Mouse (Mus musculus): ENCODE measurements around the gene Olfr374.
"Not testable (repeated sequence)": the region's sequence is repeated elsewhere in the genome, so short reads cannot be mapped to it uniquely, and the experiment has no call there.

The Olfr374 gene

DNA sequence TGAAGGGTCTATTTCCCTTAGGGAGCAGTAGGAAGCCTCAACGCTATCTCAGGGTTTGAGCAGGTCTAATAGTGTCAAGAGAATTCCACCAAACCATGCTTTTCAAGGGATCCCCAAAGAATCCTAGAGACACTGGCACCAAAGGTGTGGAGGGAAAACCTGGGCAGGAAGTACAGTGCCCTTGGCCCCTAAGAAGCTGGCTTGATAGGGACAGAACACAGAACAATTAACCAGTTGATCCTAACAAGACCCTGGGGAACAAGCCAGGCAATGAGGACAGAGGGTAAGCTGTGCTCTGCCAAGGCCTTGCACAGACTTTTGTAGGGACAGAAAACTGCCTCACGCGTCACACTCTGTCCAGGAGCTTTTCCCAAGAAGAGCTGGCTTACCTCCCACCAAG, at the start of gene Olfr374:
TSS of gene Olfr374 (plus strand) at position 301 of the 400 bp plus-strand sequence.
- H3K4me1 ChIP-seq (replicated peaks; ENCODE audit: low read depth, low read length): no peaks in the 10 kb centered on the region
- H3K4me3 ChIP-seq (replicated peaks; ENCODE audit: low read length): no peak within 1 kb of the TSS
- TF ChIP-seq POU5F1 (IDR thresholded peaks at IDR 0.05; ENCODE audit: borderline replicate concordance, low read length): no peak
- no peak for TF ChIP-seq CTCF (conservative IDR thresholded peaks at IDR 0.05; ENCODE audit: low read length)
- no peak for TF ChIP-seq NANOG (IDR thresholded peaks at IDR 0.05; ENCODE audit: borderline replicate concordance, low read length)
- H3K36me3 ChIP-seq (ENCODE audit: insufficient read depth, low read length): no peaks in the 10 kb centered on the region
- H3K27me3 ChIP-seq (ENCODE audit: insufficient read depth, low read length): peaks cover 10% of the 10 kb centered on the region
- H3K9me3 ChIP-seq (ENCODE audit: low read length): peaks cover 3% of the 10 kb centered on the region; the same call in 1 of the 2 replicates

- not testable (repeated sequence) for H3K4me3 ChIP-seq (replicated peaks; ENCODE audit: low read length); H3K36me3 ChIP-seq (ENCODE audit: insufficient read depth, low read length); H3K4me1 ChIP-seq (replicated peaks; ENCODE audit: low read depth, low read length); H3K27me3 ChIP-seq (ENCODE audit: insufficient read depth, low read length)
- peaks cover 15% of the 10 kb centered on the region for H3K9me3 ChIP-seq (ENCODE audit: low read length)
These were observed 49.2 kb upstream of the Olfr374 start for GRCm38 (mm10) chr8:72057643-72058042.

GRCm38 (mm10) chr8:72066819-72067399, 39.9 kb upstream of the Olfr374 start:
- H3K27me3 ChIP-seq (ENCODE audit: insufficient read depth, low read length); H3K4me1 ChIP-seq (replicated peaks; ENCODE audit: low read depth, low read length); H3K9me3 ChIP-seq (ENCODE audit: low read length); H3K36me3 ChIP-seq (ENCODE audit: insufficient read depth, low read length); H3K4me3 ChIP-seq (replicated peaks; ENCODE audit: low read length): not testable (repeated sequence)

DNA sequence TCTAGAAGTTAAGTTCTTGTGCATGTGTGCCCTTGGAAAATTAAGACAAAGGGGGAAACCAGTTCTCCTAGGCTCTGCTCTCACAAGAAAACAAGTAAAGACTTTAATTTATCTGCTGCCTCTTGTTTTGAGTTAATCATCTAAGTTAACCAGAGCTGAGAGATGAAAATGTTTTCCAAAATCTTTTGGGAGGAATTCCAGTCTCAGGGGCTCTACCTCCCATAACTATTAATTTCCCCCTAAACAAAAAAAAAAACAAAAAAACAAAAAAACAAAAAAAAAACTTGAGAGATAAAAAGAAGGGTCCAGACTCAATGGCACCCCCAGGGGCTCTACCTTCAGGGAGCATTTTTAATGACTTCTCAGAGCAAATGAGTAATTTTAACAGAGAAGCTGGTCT, 24.0 kb upstream of the Olfr374 start, which contains the start of gene Olfr373:
TSS of gene Olfr373 (plus strand) at position 301 of the 400 bp plus-strand sequence.
- not testable (repeated sequence) for H3K4me1 ChIP-seq (replicated peaks; ENCODE audit: low read depth, low read length); H3K27me3 ChIP-seq (ENCODE audit: insufficient read depth, low read length); H3K36me3 ChIP-seq (ENCODE audit: insufficient read depth, low read length); H3K9me3 ChIP-seq (ENCODE audit: low read length); H3K4me3 ChIP-seq (replicated peaks; ENCODE audit: low read length)

DNA sequence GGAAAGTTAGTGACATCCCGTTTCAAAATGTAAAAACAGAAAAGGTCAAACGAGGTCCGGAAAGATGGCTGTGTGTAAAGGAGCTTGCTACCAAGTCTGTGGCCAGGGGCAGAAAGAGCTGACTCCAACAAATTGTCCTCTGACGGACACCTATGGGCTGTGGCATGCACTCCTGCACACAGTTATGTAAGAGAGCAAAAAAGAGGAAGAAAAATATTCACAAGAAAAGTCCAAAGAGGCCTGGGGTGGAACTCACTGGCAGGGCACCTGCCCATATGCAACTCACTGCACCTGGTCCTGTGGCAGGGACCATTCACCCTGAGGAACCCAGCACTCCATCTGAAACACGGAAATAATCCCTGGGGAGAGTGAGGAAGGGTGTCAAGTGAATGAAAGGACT, 22.1 kb upstream of the Olfr374 start:
- no peaks in the 10 kb centered on the region for H3K4me1 ChIP-seq (replicated peaks; ENCODE audit: low read depth, low read length)
- H3K27me3 ChIP-seq (ENCODE audit: insufficient read depth, low read length): no peaks in the 10 kb centered on the region; the same call in 1 of the 2 replicates
- no peak overlapping the region for H3K4me3 ChIP-seq (replicated peaks; ENCODE audit: low read length)
- TF ChIP-seq NANOG (IDR thresholded peaks at IDR 0.05; ENCODE audit: borderline replicate concordance, low read length): no peak
- no peak for TF ChIP-seq CTCF (conservative IDR thresholded peaks at IDR 0.05; ENCODE audit: low read length)
- no peak for TF ChIP-seq POU5F1 (IDR thresholded peaks at IDR 0.05; ENCODE audit: borderline replicate concordance, low read length)
- H3K9me3 ChIP-seq (ENCODE audit: low read length): no peaks in the 10 kb centered on the region
- H3K36me3 ChIP-seq (ENCODE audit: insufficient read depth, low read length): no peaks in the 10 kb centered on the region

DNA sequence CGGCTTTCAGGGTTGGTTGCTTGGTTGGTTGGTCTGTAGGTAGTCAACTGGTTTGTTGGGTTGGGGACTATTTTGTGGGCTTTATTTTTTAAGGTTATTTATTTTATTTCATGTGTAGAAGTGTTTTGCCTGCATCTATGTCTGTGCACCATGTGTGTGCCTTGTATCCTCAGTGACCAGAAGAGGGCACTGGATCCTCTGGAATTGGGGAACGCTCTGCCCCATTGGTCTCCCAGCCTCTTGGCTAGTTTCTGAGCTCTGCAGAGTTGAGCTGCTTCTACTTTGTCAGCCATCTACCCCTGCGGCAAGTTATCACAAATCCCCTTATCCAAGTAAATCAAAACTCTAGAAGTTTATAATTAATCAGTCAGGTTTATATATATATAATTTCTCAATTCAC, 19.2 kb upstream of the Olfr374 start:
- H3K36me3 ChIP-seq (ENCODE audit: insufficient read depth, low read length); H3K27me3 ChIP-seq (ENCODE audit: insufficient read depth, low read length); H3K9me3 ChIP-seq (ENCODE audit: low read length); H3K4me3 ChIP-seq (replicated peaks; ENCODE audit: low read length); H3K4me1 ChIP-seq (replicated peaks; ENCODE audit: low read depth, low read length): not testable (repeated sequence)
- TF ChIP-seq CTCF (conservative IDR thresholded peaks at IDR 0.05; ENCODE audit: low read length): peak; percentile 20; the same call in 1 of the 2 replicates

GRCm38 (mm10) chr8:72096721-72097120, 10.1 kb upstream of the Olfr374 start:
- not testable (repeated sequence) for H3K4me1 ChIP-seq (replicated peaks; ENCODE audit: low read depth, low read length); H3K27me3 ChIP-seq (ENCODE audit: insufficient read depth, low read length); H3K9me3 ChIP-seq (ENCODE audit: low read length); H3K4me3 ChIP-seq (replicated peaks; ENCODE audit: low read length); H3K36me3 ChIP-seq (ENCODE audit: insufficient read depth, low read length)

DNA sequence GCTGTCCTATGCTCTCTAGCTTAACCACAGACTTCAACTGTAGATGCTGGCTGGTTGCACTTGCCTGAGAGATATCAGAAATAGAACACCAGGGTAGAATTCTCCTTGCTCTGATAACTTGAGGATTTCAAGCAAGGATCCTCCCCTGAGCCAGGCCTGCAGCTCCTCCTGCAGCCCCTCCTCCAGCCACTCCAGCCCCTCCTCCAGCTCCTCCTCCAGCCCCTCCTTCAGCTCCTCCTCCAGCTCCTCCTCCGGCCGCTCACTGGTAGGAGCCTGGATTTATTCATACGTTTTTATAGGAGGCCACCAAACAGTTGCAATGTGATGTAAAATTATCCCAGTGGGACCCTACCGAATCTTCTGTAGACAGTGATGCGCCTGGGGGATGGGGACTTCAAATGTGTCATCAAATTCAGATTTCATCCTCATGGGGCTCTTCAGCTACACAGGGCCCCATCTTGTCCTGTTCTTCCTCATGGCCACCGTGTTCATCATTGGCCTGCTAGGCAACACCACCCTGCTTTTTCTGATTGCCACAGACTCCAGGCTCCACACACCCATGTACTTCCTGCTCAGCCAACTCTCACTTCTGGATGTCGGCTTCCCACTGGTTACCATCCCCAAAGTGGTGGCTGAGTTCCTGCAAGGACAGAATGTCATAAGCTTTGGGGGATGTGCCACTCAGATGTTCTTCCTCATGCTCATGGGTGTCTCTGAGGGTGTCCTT, 7.3 kb upstream of the Olfr374 start:
- peaks cover 12% of the 10 kb centered on the region for H3K9me3 ChIP-seq (ENCODE audit: low read length)

GRCm38 (mm10) chr8:72105165-72105564, 1.7 kb upstream of the Olfr374 start:
- Histone ChIP-seq H3K27me3 (ENCODE audit: insufficient read depth, low read length) (peaks cover 10% of the 10 kb centered on the region), H3K4me1 (replicated peaks; ENCODE audit: low read depth, low read length) (no peaks in the 10 kb centered on the region), H3K4me3 (replicated peaks; ENCODE audit: low read length) (no peak overlapping the region), H3K36me3 (ENCODE audit: insufficient read depth, low read length) (no peaks in the 10 kb centered on the region), H3K9me3 (ENCODE audit: low read length) (peaks cover 3% of the 10 kb centered on the region; the same call in 1 of the 2 replicates)
- TF ChIP-seq CTCF (conservative IDR thresholded peaks at IDR 0.05; ENCODE audit: low read length) (peak; percentile 75), POU5F1 (IDR thresholded peaks at IDR 0.05; ENCODE audit: borderline replicate concordance, low read length) (no peak)

More for the DNA sequence above, 7.3 kb upstream of the Olfr374 start:
- H3K27me3 ChIP-seq (ENCODE audit: insufficient read depth, low read length); H3K4me1 ChIP-seq (replicated peaks; ENCODE audit: low read depth, low read length); H3K4me3 ChIP-seq (replicated peaks; ENCODE audit: low read length); H3K36me3 ChIP-seq (ENCODE audit: insufficient read depth, low read length): not testable (repeated sequence)

GRCm38 (mm10) chr8:72110876-72111275, 4.0 kb downstream of the Olfr374 start:
- no peak for TF ChIP-seq CTCF (conservative IDR thresholded peaks at IDR 0.05; ENCODE audit: low read length)
- no peak for TF ChIP-seq POU5F1 (IDR thresholded peaks at IDR 0.05; ENCODE audit: borderline replicate concordance, low read length)
- TF ChIP-seq NANOG (IDR thresholded peaks at IDR 0.05; ENCODE audit: borderline replicate concordance, low read length): no peak
- H3K27me3 ChIP-seq (ENCODE audit: insufficient read depth, low read length): peaks cover 8% of the 10 kb centered on the region
- no peaks in the 10 kb centered on the region for H3K9me3 ChIP-seq (ENCODE audit: low read length)
- H3K36me3 ChIP-seq (ENCODE audit: insufficient read depth, low read length): no peaks in the 10 kb centered on the region
- no peaks in the 10 kb centered on the region for H3K4me1 ChIP-seq (replicated peaks; ENCODE audit: low read depth, low read length)
- no peak overlapping the region for H3K4me3 ChIP-seq (replicated peaks; ENCODE audit: low read length)
